Mouse (Mus musculus) brown adipose tissue, adult 24 weeks (tissue): ENCODE measurements around the gene Gm10100. TPM values are rescaled to one million over a fixed set of nuclear protein-coding genes. Genes with fewer than 3 reads are reported as not detected.
"Not testable (repeated sequence)": the region's sequence is repeated elsewhere in the genome, so short reads cannot be mapped to it uniquely, and the experiment has no call there.

ENCODE experiments used
- H3K27ac ChIP-seq: fragments of 200-500 bp; replicated peaks from 2 replicates; pipeline ENCODE4 v1.5.1; 2012; ENCODE audit warnings: low read depth, mild to moderate bottlenecking, low read length
- H3K4me1 ChIP-seq: fragments of 200-500 bp; 2 replicates; pipeline ENCODE4 v1.6.1; 2012; ENCODE audit warnings: low read length, mixed read lengths; ENCODE audit not compliant: control insufficient read depth, insufficient read depth, insufficient read length
- H3K4me3 ChIP-seq: fragments of 200-500 bp; 2 replicates; pipeline ENCODE4 v1.5.1; 2012; ENCODE audit warnings: low read depth, mild to moderate bottlenecking, low read length, moderate library complexity; ENCODE audit not compliant: insufficient read depth
- polyA plus RNA-seq: library from polyadenylated mRNA; stranded (reverse); fragments of >200 nt; gene quantifications from 2 replicates; pipeline ENCODE4 v1.2.4, GENCODE M21; 2012; ENCODE audit not compliant: missing spikeins, insufficient read depth, insufficient read length

Gm10100 gene
- polyA plus RNA-seq, 1 experiment: not detected

DNA sequence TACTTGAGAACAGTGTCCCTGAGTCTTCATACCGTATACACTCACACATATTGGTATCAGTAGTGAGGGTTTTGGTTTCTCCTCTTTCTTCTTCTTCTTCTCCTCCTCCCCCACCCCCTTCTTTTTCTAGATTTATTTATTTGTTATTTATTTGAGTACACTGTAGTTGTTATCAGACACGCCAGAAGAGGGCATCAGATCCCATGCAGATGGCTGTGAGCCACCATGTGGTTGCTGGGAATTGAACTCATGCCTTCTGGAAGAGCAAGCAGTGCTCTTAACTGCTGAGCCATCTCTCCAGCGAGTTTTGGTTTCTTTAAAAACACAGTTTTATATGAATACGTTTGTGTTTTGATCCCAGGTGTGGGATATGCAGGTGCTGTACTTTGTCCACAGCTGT is 2.0 kb downstream of the Gm10100 start:
- H3K4me3 ChIP-seq: no peak overlapping the region
- no peaks in the 10 kb centered on the region for H3K4me1 ChIP-seq
- no peak overlapping the region for H3K27ac ChIP-seq

DNA sequence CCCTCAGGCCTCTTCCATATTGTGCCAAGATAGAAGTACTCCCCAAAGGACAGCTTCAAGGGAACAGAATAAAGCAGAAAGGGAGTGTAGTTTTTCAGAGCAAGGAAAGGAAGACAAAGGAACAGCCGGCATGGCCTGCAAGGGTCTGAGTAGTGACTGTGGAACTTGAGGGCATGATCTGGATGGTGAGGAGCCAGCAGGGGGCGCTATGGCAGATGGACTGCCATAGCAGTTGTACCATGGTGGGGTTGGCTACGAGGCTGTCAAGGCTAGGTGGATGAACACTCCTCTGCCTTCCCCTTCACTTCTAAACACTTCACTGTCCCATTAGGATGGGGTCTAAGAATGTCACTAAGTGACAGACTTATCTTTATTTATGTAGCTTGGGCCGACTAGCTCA is 3.0 kb downstream of the Gm10100 start:
- Histone ChIP-seq H3K4me3 (no peak overlapping the region), H3K27ac (no peak overlapping the region), H3K4me1 (no peaks in the 10 kb centered on the region)

GRCm38 (mm10) chr10:77735928-77736327 is 9.6 kb downstream of the Gm10100 start:
- Histone ChIP-seq H3K27ac (no peak overlapping the region), H3K4me3 (no peak overlapping the region), H3K4me1 (no peaks in the 10 kb centered on the region)

DNA sequence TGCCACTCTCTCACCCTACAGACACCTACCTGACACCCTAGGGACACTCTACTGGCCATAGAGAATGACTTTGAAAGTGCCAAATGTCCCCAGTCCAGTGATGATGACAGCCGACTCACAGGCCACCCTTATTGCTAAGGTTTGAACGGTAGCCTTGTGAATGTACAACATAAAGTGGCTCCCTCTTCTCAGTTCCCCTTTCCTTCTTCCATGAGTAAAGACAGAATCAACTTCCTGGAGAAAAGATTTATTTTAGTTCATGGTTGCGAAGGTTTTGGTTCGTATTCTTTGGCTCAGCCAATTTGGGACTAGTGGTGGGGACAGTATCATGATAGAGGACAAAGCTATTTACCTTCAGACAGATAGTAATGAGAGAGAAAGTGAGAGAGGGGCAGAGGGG is 12.6 kb downstream of the Gm10100 start:
- no peaks in the 10 kb centered on the region for H3K4me1 ChIP-seq
- H3K4me3 ChIP-seq: no peak overlapping the region
- no peak overlapping the region for H3K27ac ChIP-seq

GRCm38 (mm10) chr10:77741924-77742688 is 15.8 kb downstream of the Gm10100 start, which contains the start of gene Gm18596:
Gene Gm18596, minus strand, starts transcription at chr10:77742638.
- H3K4me3 ChIP-seq, H3K27ac ChIP-seq, H3K4me1 ChIP-seq: not testable (repeated sequence)

DNA sequence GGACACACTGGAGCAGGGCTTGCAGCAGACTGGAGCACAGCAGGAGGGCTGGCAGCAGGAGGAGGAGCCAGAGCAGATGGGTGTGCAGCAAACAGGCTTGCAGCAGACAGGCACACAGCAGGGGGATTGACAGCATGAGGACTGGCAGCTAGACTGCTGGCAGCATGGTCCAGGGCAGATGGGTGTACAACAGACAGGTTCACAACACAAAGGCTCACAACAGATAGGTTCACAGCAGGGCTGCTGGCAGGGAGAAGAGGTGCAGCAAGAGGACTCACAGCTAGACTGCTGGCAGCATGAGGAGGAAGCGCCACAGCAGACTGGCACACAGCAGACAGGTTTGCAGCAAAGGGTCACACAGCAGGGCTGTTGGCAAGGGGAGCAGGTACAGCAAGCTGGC is 24.4 kb downstream of the Gm10100 start:
- H3K4me1 ChIP-seq, H3K4me3 ChIP-seq, H3K27ac ChIP-seq: not testable (repeated sequence)

- not testable (repeated sequence) for H3K4me1 ChIP-seq, H3K27ac ChIP-seq, H3K4me3 ChIP-seq
These were observed 25.0 kb downstream of the Gm10100 start, which contains the start of gene Gm9736 for GRCm38 (mm10) chr10:77751254-77751653. Gene Gm9736, minus strand, starts transcription at chr10:77751354.

DNA sequence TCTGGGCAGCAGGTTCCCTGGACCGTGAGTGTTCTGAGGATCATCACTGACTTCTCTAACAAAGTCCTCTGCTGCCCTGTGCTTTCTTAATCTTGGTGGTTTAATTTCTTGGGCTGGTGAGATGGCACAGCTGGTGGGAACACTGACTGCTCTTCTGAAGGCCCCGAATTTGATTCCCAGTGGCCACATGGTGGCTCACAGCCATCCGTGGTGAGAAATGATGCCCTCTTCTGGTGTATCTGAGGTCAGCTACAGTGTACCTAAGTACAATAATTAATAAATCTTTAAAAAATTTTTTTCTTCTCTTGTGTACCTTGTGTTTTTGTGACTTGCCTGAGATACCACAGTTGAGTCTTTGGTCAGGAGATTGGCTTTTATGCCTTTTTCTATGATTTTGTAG is 26.0 kb downstream of the Gm10100 start:
- not testable (repeated sequence) for H3K4me3 ChIP-seq, H3K4me1 ChIP-seq, H3K27ac ChIP-seq

DNA sequence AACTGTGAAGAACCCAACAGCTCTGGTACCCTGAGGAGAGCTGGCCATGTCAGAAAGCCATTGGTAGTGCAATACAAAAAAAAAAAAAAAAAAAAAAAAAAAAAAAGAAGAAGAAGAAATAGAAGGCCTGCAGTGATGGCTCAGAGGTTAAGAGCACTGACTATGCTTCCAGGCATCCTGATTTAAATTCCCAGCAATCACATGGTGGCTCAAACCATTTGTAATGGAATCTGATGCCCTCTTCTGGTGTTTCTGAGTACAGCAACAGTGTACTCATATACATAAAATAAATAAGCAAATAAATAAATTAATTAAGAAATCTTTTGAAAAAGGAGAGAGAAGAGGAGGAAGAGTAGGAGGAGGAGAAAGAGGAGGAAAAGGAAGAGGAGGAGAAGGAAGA is 27.2 kb downstream of the Gm10100 start:
- Histone ChIP-seq H3K27ac (no peak overlapping the region), H3K4me3 (no peak overlapping the region), H3K4me1 (no peaks in the 10 kb centered on the region)

GRCm38 (mm10) chr10:77759582-77759981 is 33.3 kb downstream of the Gm10100 start, which contains the start of gene Gm3233:
Gene Gm3233, minus strand, starts transcription at chr10:77759682.
- H3K4me3 ChIP-seq: not testable (repeated sequence)

GRCm38 (mm10) chr10:77769727-77770126 is 43.4 kb downstream of the Gm10100 start:
- Histone ChIP-seq H3K4me1 (no peaks in the 10 kb centered on the region), H3K4me3 (no peak overlapping the region), H3K27ac (no peak overlapping the region)

More at GRCm38 (mm10) chr10:77759582-77759981, 33.3 kb downstream of the Gm10100 start, which contains the start of gene Gm3233:
- not testable (repeated sequence) for H3K4me1 ChIP-seq, H3K27ac ChIP-seq

- not testable (repeated sequence) for H3K4me1 ChIP-seq, H3K4me3 ChIP-seq, H3K27ac ChIP-seq
These were observed 44.9 kb downstream of the Gm10100 start, which contains the start of gene Gm3238 for GRCm38 (mm10) chr10:77771225-77771624. Gene Gm3238, minus strand, starts transcription at chr10:77771325.

GRCm38 (mm10) chr10:77772142-77772541 is 45.9 kb downstream of the Gm10100 start:
- H3K27ac ChIP-seq, H3K4me1 ChIP-seq, H3K4me3 ChIP-seq: not testable (repeated sequence)
